Mouse (Mus musculus) midbrain, embryonic 13.5 days (tissue): ENCODE measurements around the gene Gm49369. TPM values are rescaled to one million over a fixed set of nuclear protein-coding genes. Genes with fewer than 3 reads are reported as not detected.
"Not testable (repeated sequence)": the region's sequence is repeated elsewhere in the genome, so short reads cannot be mapped to it uniquely, and the experiment has no call there.

Source experiments
- ATAC-seq: fragments of 200-750 bp; cut with Nextera tagmentation; 2 replicates; pipeline ENCODE4 v1.8.0; 2017; ENCODE audit warnings: mild to moderate bottlenecking, moderate TSS enrichment, moderate library complexity
- H3K27ac ChIP-seq: fragments of 300-500 bp; sonication (generic); 2 replicates; pipeline ENCODE4 v1.5.1; 2015; ENCODE audit warnings: inconsistent platforms, mild to moderate bottlenecking, moderate library complexity
- H3K27me3 ChIP-seq: fragments of 300-500 bp; sonication (generic); 2 replicates; pipeline ENCODE4 v1.6.1; 2015; ENCODE audit warnings: mild to moderate bottlenecking, inconsistent platforms
- H3K36me3 ChIP-seq: fragments of 300-500 bp; sonication (generic); 2 replicates; pipeline ENCODE4 v1.6.1; 2015; ENCODE audit warnings: mild to moderate bottlenecking, inconsistent platforms
- H3K4me1 ChIP-seq: fragments of 300-500 bp; sonication (generic); replicated peaks from 2 replicates; pipeline ENCODE4 v1.6.1; 2015; ENCODE audit warnings: inconsistent platforms
- H3K4me2 ChIP-seq: fragments of 300-500 bp; sonication (generic); replicated peaks from 2 replicates; pipeline ENCODE4 v1.6.1; 2015; ENCODE audit warnings: moderate library complexity, mild to moderate bottlenecking, inconsistent platforms
- H3K4me3 ChIP-seq: fragments of 300-500 bp; sonication (generic); replicated peaks from 2 replicates; pipeline ENCODE4 v1.5.1; 2015; ENCODE audit warnings: mild to moderate bottlenecking, inconsistent platforms
- H3K9ac ChIP-seq: fragments of 300-500 bp; sonication (generic); replicated peaks from 2 replicates; pipeline ENCODE4 v1.6.1; 2015; ENCODE audit warnings: mild to moderate bottlenecking, inconsistent platforms
- H3K9me3 ChIP-seq: fragments of 300-500 bp; sonication (generic); 2 replicates; pipeline ENCODE4 v1.6.1; 2016; ENCODE audit warnings: mild to moderate bottlenecking, inconsistent platforms
- WGBS: fragments of 180-500 bp; shearing (Covaris S2); methylation state at CpG from one replicate; pipeline ENCODE4 v1.1.7; 2015; 5-methylcytosine and 5-hydroxymethylcytosine counted together
- polyA plus RNA-seq: library from polyadenylated mRNA; unstranded; fragments of >200 nt; fragmentation: Nextera tagmentation; extraction: Ambion mirVana; gene quantifications from 2 replicates; pipeline ENCODE4 v1.2.1, GENCODE M21; 2015

Gm49369 gene
- polyA plus RNA-seq, 1 experiment from 2014 or later, result not detected

DNA sequence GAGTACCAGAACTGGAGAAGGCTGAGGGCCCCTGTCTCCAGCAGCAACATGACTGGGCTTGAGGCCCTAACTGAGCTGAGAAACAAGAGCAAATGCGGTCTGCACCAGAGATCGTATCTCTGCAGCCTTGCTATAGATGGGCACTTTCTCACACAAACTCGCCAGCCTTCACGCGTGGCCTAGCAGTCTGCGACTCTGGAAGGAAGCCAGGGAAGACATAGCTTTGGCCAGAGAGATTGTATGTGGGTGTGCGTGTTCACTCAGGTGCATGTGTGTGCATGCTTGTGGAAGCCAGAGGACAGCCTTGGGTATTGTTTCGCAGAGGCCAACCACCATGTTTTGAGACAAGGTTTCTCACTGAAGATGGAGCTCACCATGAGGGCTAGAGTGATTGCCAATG is 26.2 kb upstream of the Gm49369 start:
- no peak overlapping the region for H3K27ac ChIP-seq
- no peaks in the 10 kb centered on the region for H3K27me3 ChIP-seq
- no peak overlapping the region for H3K4me3 ChIP-seq
- ATAC-seq, result no peak
- H3K4me2 ChIP-seq, result no peak overlapping the region
- H3K9ac ChIP-seq, result no peak overlapping the region
- 93% methylated on average over 8 of the region's 8 CpGs for WGBS
- H3K9me3 ChIP-seq, result no peaks in the 10 kb centered on the region
- no peaks in the 10 kb centered on the region for H3K36me3 ChIP-seq
- H3K4me1 ChIP-seq, result no peaks in the 10 kb centered on the region

DNA sequence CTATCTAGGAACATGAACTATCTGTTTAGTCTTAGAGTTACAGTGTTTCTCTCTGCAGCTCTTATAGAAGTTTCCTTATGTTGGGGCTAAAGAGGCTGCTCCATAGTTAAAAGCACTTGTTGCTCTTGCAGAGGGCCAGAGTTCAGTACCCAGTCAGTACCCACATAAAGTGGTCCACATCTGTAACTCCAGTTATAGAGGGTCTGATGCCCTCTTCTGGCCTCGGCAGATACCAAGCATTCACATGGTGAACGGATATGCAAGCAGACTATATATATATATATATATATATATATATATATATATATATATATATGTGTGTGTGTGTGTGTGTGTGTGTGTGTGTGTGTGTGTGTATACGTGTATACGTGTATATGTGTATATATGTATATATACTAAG is 25.5 kb upstream of the Gm49369 start:
- Histone ChIP-seq H3K27me3 (no peaks in the 10 kb centered on the region), H3K36me3 (no peaks in the 10 kb centered on the region), H3K4me1 (no peaks in the 10 kb centered on the region), H3K9me3 (no peaks in the 10 kb centered on the region), H3K4me3 (no peak overlapping the region), H3K9ac (no peak overlapping the region), H3K4me2 (no peak overlapping the region), H3K27ac (no peak overlapping the region)
- 62% methylated on average over 4 of the region's 4 CpGs for WGBS
- no peak for ATAC-seq

DNA sequence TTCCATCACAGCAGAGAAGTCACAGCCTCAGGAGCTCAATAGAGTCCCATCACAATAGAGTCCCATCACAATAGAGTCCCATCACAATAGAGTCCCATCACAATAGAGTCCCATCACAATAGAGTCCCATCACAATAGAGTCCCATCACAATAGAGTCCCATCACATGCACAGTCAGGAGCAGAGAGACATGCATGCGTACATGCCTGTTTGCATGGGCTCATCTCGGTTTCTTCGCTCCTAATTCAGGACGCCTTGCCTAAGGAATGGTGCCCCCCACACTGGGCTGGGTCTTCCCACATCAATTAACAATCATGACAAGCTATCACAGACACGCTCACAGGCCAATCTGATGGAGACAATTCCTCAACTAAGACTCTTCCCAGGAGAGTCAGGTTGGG is 22.7 kb upstream of the Gm49369 start:
- not testable (repeated sequence) for H3K27me3 ChIP-seq, ATAC-seq, H3K9me3 ChIP-seq, H3K4me3 ChIP-seq, H3K4me2 ChIP-seq, H3K36me3 ChIP-seq, H3K9ac ChIP-seq, H3K27ac ChIP-seq
- WGBS, result 85% methylated on average over 5 of the region's 5 CpGs
- peaks cover 11% of the 10 kb centered on the region for H3K4me1 ChIP-seq

DNA sequence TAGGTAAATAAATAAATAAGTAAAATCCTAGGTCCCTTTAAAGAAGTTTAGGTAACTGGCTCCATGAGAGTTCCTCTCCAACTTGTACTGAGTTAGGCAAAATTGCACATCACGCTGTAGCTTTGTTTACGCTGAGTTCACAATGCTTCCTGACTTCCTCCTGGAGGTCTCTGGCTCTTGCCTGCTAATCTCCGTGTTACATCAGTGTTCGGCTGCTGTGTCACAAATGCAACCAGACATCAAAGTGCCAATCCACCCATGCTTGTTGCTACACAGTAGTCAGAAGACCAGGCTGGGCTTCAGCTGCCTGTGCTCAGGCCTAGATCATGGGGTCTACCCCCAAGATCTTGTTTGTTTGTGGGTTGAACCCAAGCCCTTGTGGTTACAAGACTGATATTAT is 21.1 kb upstream of the Gm49369 start:
- peaks cover 12% of the 10 kb centered on the region for H3K4me1 ChIP-seq
- 76% methylated on average over 4 of the region's 4 CpGs for WGBS
- H3K4me2 ChIP-seq, result no peak overlapping the region

DNA sequence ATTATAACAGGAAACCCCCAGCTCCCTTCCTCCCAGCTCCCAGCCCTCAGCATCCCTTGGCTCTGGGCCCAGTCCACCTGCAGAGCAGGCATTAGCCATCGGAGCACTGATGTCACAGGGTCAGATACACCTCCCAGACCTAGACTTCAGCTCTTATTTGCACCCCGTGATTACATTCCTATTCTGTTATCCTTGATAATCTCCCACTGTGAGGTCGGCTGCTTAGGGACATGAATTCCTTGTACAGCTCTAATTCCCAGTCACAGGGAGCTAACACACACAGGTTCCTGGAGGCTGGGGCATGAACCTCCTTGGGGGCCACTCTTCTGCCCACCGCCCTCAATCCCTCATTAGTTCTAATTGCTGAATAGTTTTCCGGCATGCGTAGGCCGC is 18.3 kb upstream of the Gm49369 start:
- 29% methylated on average over 7 of the region's 7 CpGs for WGBS
- peaks cover 12% of the 10 kb centered on the region for H3K4me1 ChIP-seq
- no peak overlapping the region for H3K4me2 ChIP-seq
- 0 out of 2 replicates have a peak, but pooled peaks cover 4% of the 10 kb centered on the region for H3K27me3 ChIP-seq
- no peaks in the 10 kb centered on the region for H3K9me3 ChIP-seq
- H3K4me3 ChIP-seq, result no peak overlapping the region
- no peaks in the 10 kb centered on the region for H3K36me3 ChIP-seq
- no peak overlapping the region for H3K9ac ChIP-seq
- ATAC-seq, result no peak
- H3K27ac ChIP-seq, result no peak overlapping the region

More for the DNA sequence above, 21.1 kb upstream of the Gm49369 start:
- Histone ChIP-seq H3K27ac (no peak overlapping the region), H3K9me3 (no peaks in the 10 kb centered on the region), H3K36me3 (no peaks in the 10 kb centered on the region), H3K9ac (no peak overlapping the region), H3K27me3 (no peaks in the 10 kb centered on the region), H3K4me3 (no peak overlapping the region)
- ATAC-seq, result no peak

DNA sequence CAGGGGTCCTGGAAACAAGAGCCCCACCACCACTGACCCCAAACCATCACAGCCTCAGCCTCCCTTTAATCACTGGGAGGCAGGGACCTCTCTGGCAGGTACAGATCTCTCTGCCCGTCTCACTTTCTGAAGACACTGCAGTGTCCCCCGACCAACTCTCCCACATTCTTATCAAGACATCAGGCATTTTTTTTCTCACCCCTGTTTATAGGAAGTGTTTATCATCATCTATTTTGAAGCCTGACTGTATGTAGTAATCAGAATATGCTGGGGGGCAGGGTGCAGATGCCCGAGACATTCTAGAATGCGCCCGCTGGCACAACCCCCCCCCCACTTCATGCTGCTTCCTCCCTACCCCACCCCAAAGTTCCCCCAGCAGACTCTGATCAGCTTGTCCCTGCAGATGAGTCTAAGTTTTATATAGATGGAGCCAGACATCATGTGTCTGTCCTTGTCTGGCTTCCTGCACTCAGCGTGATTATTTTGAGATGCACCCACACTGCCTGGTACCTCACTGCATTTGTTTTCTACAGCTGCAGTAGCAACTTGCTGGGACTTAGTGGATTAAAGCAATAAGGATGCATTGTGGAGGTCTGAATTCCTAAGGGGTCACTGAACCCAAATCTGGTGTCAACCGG is 17.8 kb upstream of the Gm49369 start:
- Histone ChIP-seq H3K4me1 (peaks cover 12% of the 10 kb centered on the region), H3K4me2 (no peak overlapping the region), H3K27ac (no peak overlapping the region), H3K27me3 (0 out of 2 replicates have a peak, but pooled peaks cover 4% of the 10 kb centered on the region), H3K9me3 (no peaks in the 10 kb centered on the region), H3K4me3 (no peak overlapping the region), H3K9ac (no peak overlapping the region), H3K36me3 (no peaks in the 10 kb centered on the region)
- ATAC-seq, result no peak
- WGBS, result 60% methylated on average over 7 of the region's 7 CpGs

DNA sequence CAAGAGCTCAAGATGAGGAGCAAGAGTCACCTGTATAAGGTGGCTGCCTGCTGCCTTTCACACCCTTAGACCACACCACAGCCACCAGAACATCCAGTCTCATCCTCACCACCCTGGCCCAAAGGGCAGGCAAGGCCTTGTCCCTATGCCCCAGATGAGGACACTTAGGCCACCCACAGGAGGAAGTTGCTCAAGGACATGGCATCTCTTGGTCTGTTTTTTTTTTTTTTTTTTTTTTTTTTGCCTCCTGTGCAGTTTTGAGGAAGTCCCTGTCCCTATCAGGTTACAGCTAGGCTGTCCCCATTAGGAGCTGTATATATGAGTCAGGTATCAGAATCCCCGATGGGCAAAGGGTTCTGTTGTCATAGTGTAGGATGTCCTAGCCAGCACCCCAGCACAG is 16.8 kb upstream of the Gm49369 start:
- Histone ChIP-seq H3K27me3 (0 out of 2 replicates have a peak, but pooled peaks cover 4% of the 10 kb centered on the region), H3K36me3 (no peaks in the 10 kb centered on the region), H3K4me2 (no peak overlapping the region), H3K4me1 (peaks cover 12% of the 10 kb centered on the region), H3K9me3 (no peaks in the 10 kb centered on the region), H3K27ac (no peak overlapping the region), H3K4me3 (no peak overlapping the region), H3K9ac (no peak overlapping the region)
- ATAC-seq, result no peak
- 97% methylated on average over 1 of the region's 1 CpGs for WGBS

DNA sequence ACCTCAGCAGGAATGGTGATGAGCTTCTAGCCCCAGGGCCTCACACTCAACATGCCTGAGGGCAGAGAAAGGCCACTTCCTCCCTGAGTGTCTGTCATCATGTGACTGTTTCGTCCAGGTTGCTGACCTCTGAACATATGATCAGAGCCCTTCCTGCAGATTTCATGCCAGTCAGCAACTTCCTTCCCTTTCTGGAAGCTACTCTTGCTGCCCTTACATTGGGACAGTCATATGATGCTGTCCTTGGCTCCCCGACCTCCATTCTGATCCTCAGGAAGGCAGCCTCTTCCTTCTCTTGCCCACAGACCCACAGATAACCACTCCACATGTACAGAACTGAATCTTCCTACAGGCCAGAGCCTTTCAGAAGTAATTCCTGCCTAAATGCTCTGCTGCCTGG is 15.6 kb upstream of the Gm49369 start:
- ATAC-seq, result no peak

DNA sequence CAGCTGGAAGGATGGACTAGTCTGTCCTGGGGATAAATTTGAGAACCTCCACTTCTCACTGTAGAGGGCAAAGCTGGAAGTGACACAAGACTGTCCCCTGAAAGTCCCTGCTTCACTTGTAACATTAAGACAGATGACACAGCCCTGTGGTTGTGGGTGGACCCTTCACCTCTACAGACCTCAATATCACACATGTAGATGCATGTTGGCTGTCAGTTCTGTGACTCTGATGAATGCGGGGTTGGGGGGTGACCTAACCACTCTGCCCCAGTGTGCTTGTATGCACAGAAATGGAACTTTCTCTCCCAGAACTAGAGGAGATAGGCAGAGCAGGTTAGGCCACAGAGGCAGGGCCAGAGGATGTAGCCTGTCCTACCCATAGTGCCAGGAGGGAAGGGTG is 14.1 kb upstream of the Gm49369 start:
- Histone ChIP-seq H3K4me3 (no peak overlapping the region), H3K4me2 (no peak overlapping the region), H3K4me1 (peaks cover 12% of the 10 kb centered on the region), H3K9me3 (no peaks in the 10 kb centered on the region), H3K9ac (no peak overlapping the region), H3K27me3 (0 out of 2 replicates have a peak, but pooled peaks cover 4% of the 10 kb centered on the region), H3K36me3 (no peaks in the 10 kb centered on the region), H3K27ac (no peak overlapping the region)
- WGBS, result 91% methylated on average over 1 of the region's 1 CpGs
- ATAC-seq, result no peak

More for the DNA sequence above, 15.6 kb upstream of the Gm49369 start:
- Histone ChIP-seq H3K9me3 (no peaks in the 10 kb centered on the region), H3K4me3 (no peak overlapping the region), H3K4me2 (no peak overlapping the region), H3K27ac (no peak overlapping the region), H3K4me1 (peaks cover 12% of the 10 kb centered on the region), H3K36me3 (no peaks in the 10 kb centered on the region), H3K9ac (no peak overlapping the region), H3K27me3 (0 out of 2 replicates have a peak, but pooled peaks cover 4% of the 10 kb centered on the region)
- WGBS, result 77% methylated on average over 2 of the region's 2 CpGs

DNA sequence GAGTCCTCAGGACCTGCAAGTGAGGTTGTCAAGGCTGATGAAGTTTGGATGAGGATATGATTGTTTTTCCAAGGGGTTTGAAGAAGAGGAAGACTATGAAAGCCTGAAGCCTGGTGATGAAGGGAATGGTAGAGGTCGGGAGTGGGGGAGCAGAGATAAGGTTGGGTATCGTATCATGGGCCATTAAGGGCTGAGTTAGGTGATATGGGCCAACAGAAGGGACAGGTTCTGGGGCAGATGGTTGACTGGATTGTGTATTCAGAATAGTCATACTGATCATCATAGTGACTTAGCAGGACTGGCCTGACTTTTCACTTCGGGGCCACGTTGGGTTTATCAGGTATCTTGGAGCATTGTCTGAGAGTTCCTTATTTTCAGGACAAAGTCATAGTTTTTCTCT is 13.0 kb upstream of the Gm49369 start:
- no peak overlapping the region for H3K9ac ChIP-seq
- H3K36me3 ChIP-seq, result no peaks in the 10 kb centered on the region
- H3K4me1 ChIP-seq, result peaks cover 4% of the 10 kb centered on the region
- 94% methylated on average over 4 of the region's 4 CpGs for WGBS
- H3K4me2 ChIP-seq, result no peak overlapping the region
- H3K27me3 ChIP-seq, result 0 out of 2 replicates have a peak, but pooled peaks cover 4% of the 10 kb centered on the region
- H3K27ac ChIP-seq, result no peak overlapping the region
- H3K4me3 ChIP-seq, result no peak overlapping the region
- H3K9me3 ChIP-seq, result no peaks in the 10 kb centered on the region
- no peak for ATAC-seq

DNA sequence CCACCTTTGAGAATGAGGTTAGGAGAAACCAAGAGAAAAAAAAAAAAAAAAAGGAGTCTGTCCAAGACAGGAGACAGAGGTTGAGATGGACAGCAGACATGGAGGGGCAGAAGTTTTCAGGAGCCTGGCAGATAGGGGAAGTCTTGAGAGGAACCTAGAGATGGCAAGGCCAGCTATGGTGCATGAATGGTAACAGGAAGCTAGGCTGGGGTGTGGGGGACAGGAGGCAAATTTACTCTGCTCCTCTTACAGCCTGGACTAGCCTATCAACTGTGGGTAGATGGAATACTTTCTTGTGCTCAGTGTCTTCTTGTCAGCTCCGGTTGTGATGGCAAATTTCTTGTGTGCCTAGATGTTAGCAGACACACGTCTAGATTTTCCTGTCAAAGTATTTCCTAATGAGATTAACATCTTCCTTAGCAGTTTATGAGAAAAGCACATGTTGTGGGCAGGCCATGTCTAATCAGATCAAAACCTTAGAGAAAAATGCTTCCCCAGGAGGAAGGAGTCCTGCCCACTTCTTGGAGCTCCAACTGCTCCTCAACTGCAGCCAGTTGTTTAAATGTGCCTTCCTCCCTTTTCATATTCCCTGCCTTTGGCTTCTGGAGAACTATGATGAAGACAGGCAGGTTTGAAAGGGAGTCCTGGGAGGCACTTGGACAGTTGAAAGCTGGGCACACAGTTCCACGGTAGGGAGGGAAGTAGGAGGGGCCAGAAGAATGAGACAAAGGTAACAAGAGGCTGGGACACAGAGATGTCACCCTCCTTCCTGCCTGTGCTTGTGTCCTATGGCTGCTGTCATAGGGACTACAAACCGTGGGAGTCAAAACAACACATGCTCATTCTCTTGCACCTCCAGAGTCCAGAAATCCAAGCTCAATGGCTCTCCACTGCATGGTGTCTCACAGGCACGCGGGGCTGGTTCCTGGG is 12.1 kb upstream of the Gm49369 start:
- no peak overlapping the region for H3K27ac ChIP-seq
- no peak for ATAC-seq
- H3K4me1 ChIP-seq, result no peaks in the 10 kb centered on the region
- 0 out of 2 replicates have a peak, but pooled peaks cover 4% of the 10 kb centered on the region for H3K27me3 ChIP-seq
- no peak overlapping the region for H3K9ac ChIP-seq
- no peak overlapping the region for H3K4me3 ChIP-seq
- H3K36me3 ChIP-seq, result no peaks in the 10 kb centered on the region
- no peak overlapping the region for H3K4me2 ChIP-seq
- 70% methylated on average over 6 of the region's 6 CpGs for WGBS
- no peaks in the 10 kb centered on the region for H3K9me3 ChIP-seq

DNA sequence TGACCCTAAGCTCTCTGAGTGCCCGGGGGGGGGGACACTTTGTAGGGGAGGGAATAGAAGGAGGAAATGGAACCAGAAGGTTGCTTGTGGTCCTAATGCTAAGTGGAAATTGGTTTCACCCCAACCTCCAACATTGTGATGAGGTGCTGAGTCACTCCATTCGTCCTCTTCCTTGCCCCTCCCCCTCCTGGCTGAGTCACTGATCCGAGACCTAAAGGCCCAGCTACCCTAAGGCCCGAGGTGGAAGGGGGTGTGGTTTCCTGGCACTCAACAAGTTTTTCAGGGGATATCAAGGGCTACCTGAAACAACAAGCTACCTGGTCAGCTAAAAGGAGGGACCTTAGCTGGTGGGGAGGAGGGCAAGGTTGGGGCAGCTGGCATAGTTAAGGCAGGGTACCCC is 10.7 kb upstream of the Gm49369 start:
- 19% methylated on average over 4 of the region's 4 CpGs for WGBS

More for the DNA sequence above, 10.7 kb upstream of the Gm49369 start:
- H3K27ac ChIP-seq, result no peak overlapping the region
- H3K9me3 ChIP-seq, result no peaks in the 10 kb centered on the region
- H3K4me3 ChIP-seq, result no peak overlapping the region
- no peak overlapping the region for H3K9ac ChIP-seq
- no peaks in the 10 kb centered on the region for H3K36me3 ChIP-seq
- H3K27me3 ChIP-seq, result 0 out of 2 replicates have a peak, but pooled peaks cover 4% of the 10 kb centered on the region
- H3K4me1 ChIP-seq, result no peaks in the 10 kb centered on the region
- H3K4me2 ChIP-seq, result no peak overlapping the region
- ATAC-seq, result no peak
